Mouse (Mus musculus) erythroblast, embryonic 14.5 days (primary cell): ENCODE results near the gene Fblim1. TPM values are rescaled to one million over a fixed set of nuclear protein-coding genes. Genes with fewer than 3 reads are reported as not detected.
A peak's percentile ranks its signal among the peaks of the same experiment; 100 is the strongest.

Experiments used
- H3K27me3 ChIP-seq: 2 replicates; pipeline ENCODE4 v1.6.1; 2012; ENCODE audit warnings: inconsistent platforms; ENCODE audit not compliant: control insufficient read depth
- H3K36me3 ChIP-seq: 2 replicates; pipeline ENCODE4 v1.6.1; 2012; ENCODE audit warnings: mild to moderate bottlenecking, inconsistent platforms; ENCODE audit not compliant: control insufficient read depth
- H3K4me1 ChIP-seq: 2 replicates; pipeline ENCODE4 v1.6.1; 2012; ENCODE audit warnings: inconsistent platforms; ENCODE audit not compliant: control insufficient read depth
- H3K4me3 ChIP-seq: replicated peaks from 2 replicates; pipeline ENCODE3; 2012; ENCODE audit warnings: moderate library complexity, mild to moderate bottlenecking, inconsistent platforms
- H3K9me3 ChIP-seq: 2 replicates; pipeline ENCODE4 v1.6.1; 2012; ENCODE audit warnings: low read length, inconsistent platforms, mixed read lengths; ENCODE audit not compliant: control insufficient read depth
- GATA1 ChIP-seq: IDR thresholded peaks from 2 replicates; pipeline ENCODE4 v1.6.1; 2012; ENCODE audit warnings: low read length, inconsistent platforms, mixed read lengths
- TAL1 ChIP-seq: IDR thresholded peaks from 3 replicates; pipeline ENCODE4 v1.6.1; 2012; ENCODE audit warnings: low read length, inconsistent platforms, mixed read lengths
- polyA plus RNA-seq: library from polyadenylated mRNA; stranded (reverse); fragments of >175 nt; gene quantifications from 2 replicates; pipeline ENCODE4 v1.2.3, GENCODE M21; 2012

Gene Fblim1
- polyA plus RNA-seq, 1 experiment = 0.02 TPM

GRCm38 (mm10) chr4:141552484-141552883 lies 53.4 kb downstream of the Fblim1 start:
- no peaks in the 10 kb centered on the region for H3K36me3 ChIP-seq
- H3K9me3 ChIP-seq = no peaks in the 10 kb centered on the region
- TF ChIP-seq TAL1 (no peak), GATA1 (no peak)
- H3K27me3 ChIP-seq = no peaks in the 10 kb centered on the region
- peaks cover 17% of the 10 kb centered on the region for H3K4me1 ChIP-seq
- no peak overlapping the region for H3K4me3 ChIP-seq

DNA sequence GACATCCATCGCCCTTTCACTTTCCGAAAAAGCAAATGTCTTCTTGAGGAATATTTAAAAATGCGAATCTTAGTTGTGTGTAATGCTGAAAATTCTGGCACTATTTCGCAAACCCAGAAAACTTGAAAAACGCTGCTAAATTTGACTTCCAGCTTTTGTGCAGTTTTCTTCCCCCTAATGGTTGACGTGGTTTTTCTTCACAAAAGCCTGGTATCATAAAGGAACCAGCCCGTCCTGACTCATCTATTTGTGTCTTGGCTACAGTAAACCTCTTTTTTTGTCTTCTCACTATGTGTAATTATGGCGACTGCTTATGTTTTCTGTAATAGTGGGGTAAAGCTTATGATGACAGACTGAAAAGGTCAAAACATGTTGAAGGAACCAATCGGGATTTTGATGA lies 58.6 kb downstream of the Fblim1 start:
- no peak for TF ChIP-seq GATA1
- no peak for TF ChIP-seq TAL1
- Histone ChIP-seq H3K36me3 (no peaks in the 10 kb centered on the region), H3K4me3 (peak overlapping the region; percentile 78), H3K4me1 (peaks cover 34% of the 10 kb centered on the region), H3K27me3 (no peaks in the 10 kb centered on the region), H3K9me3 (no peaks in the 10 kb centered on the region)

- no peak for TF ChIP-seq GATA1
- TF ChIP-seq TAL1 = no peak
- Histone ChIP-seq H3K4me3 (peak overlapping the region; percentile 78), H3K36me3 (no peaks in the 10 kb centered on the region), H3K4me1 (peaks cover 36% of the 10 kb centered on the region), H3K27me3 (no peaks in the 10 kb centered on the region), H3K9me3 (no peaks in the 10 kb centered on the region)
Observed at GRCm38 (mm10) chr4:141546334-141547200, 59.3 kb downstream of the Fblim1 start.

DNA sequence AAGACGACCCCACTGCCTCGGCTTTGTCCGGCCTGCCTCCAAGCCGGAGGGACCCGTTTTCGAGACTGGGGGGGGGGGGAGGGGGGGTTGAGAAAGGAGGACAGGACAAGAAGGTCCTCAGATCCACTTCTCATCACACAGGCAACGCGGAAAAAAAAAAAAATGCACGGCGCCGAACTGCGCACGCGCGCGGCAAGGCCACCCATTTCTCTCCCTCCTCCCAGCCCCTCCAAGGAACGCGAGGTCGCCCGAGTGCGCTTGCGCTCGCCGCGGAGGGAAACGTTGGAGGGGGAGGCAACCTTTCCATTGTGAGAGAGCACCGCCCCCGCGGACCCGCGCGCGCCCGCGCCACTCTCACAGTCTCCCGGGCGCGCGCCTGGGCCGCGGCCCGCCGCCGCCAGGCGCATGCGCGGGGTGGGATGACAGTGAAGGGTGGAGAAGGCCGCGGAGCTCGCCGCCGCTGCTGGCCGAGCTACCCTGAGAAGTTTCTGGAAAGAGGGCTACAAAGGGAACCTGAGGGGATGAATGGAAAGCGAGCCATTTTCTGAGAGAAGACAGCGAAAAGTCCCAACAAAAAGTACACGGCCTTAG lies 60.1 kb downstream of the Fblim1 start:
- H3K36me3 ChIP-seq = no peaks in the 10 kb centered on the region
- TF ChIP-seq TAL1 (no peak), GATA1 (no peak)
- peak overlapping the region; percentile 78 for H3K4me3 ChIP-seq
- H3K4me1 ChIP-seq = peaks cover 41% of the 10 kb centered on the region
- no peaks in the 10 kb centered on the region for H3K9me3 ChIP-seq
- H3K27me3 ChIP-seq = no peaks in the 10 kb centered on the region

GRCm38 (mm10) chr4:141545071-141545742 lies 60.7 kb downstream of the Fblim1 start:
- Histone ChIP-seq H3K9me3 (no peaks in the 10 kb centered on the region), H3K27me3 (no peaks in the 10 kb centered on the region), H3K4me3 (peak overlapping the region; percentile 78), H3K4me1 (peaks cover 44% of the 10 kb centered on the region), H3K36me3 (no peaks in the 10 kb centered on the region)
- TF ChIP-seq GATA1 = no peak
- no peak for TF ChIP-seq TAL1

GRCm38 (mm10) chr4:141544536-141544935 lies 61.4 kb downstream of the Fblim1 start:
- TF ChIP-seq TAL1 = no peak
- TF ChIP-seq GATA1 = no peak
- Histone ChIP-seq H3K4me1 (peaks cover 44% of the 10 kb centered on the region), H3K36me3 (no peaks in the 10 kb centered on the region), H3K27me3 (no peaks in the 10 kb centered on the region), H3K9me3 (no peaks in the 10 kb centered on the region), H3K4me3 (peak overlapping the region; percentile 78)

- H3K27me3 ChIP-seq = no peaks in the 10 kb centered on the region
- no peaks in the 10 kb centered on the region for H3K9me3 ChIP-seq
- TF ChIP-seq GATA1 (no peak), TAL1 (no peak)
- H3K4me1 ChIP-seq = peaks cover 53% of the 10 kb centered on the region
- no peaks in the 10 kb centered on the region for H3K36me3 ChIP-seq
- no peak overlapping the region for H3K4me3 ChIP-seq
Observed at GRCm38 (mm10) chr4:141543593-141543992, 62.3 kb downstream of the Fblim1 start.

DNA sequence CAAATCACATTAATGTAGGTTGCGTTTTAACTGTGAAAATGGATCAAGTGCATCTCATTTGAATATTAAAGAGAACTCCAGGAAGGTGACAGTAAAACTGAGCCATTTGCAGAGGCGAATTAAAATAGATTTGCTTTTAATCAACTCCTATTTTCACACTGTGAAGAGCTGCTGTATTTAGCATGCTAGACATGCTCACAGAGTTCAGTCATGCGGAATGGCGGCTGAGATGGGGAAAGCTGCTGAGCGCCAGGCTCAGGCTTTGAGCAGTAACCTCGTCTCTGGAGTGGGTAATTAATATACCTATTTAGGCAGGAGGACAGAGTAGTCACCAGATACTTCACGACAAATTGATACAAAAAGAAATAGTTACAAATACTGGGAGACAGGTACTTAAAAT lies 64.0 kb downstream of the Fblim1 start:
- Histone ChIP-seq H3K36me3 (no peaks in the 10 kb centered on the region), H3K4me3 (no peak overlapping the region), H3K27me3 (no peaks in the 10 kb centered on the region), H3K4me1 (peaks cover 41% of the 10 kb centered on the region), H3K9me3 (no peaks in the 10 kb centered on the region)
- TF ChIP-seq TAL1 (no peak), GATA1 (no peak)

DNA sequence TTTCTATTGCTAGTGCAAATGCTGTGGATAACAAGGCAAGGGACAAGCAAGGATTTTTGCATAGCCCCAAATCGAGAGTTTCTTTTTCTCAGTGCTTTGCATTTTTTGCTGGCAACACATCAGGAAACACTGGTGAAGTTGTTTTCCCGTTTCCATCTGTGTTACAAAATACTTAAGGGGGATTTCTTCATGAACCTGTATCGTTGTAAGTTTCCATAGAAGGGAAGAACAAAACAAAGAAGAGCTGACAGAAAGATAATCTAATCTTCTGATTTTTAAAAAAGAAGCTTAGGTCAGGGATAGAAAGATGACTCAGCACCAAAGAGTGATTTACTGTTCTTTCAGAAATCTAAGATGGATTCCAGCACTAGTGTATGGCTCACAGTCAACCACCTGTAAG lies 65.1 kb downstream of the Fblim1 start:
- Histone ChIP-seq H3K36me3 (no peaks in the 10 kb centered on the region), H3K9me3 (no peaks in the 10 kb centered on the region), H3K4me3 (no peak overlapping the region), H3K27me3 (no peaks in the 10 kb centered on the region), H3K4me1 (peaks cover 50% of the 10 kb centered on the region)
- TF ChIP-seq GATA1 = no peak
- TF ChIP-seq TAL1 = no peak
